Mouse (Mus musculus) liver, postnatal 0 days (tissue): ENCODE results near the gene Pcca. TPM values are rescaled to one million over a fixed set of nuclear protein-coding genes. Genes with fewer than 3 reads are reported as not detected.

Source experiments
- ATAC-seq: fragments of 200-750 bp; cut with Nextera tagmentation; 2 replicates; pipeline ENCODE4 v1.8.0; 2017; ENCODE audit warnings: mild to moderate bottlenecking, moderate library complexity
- DNase-seq: peaks from one replicate; pipeline ENCODE4 v3.0.0-alpha.2; 2016
- H3K27ac ChIP-seq: fragments of 300-500 bp; sonication (generic); 2 replicates; pipeline ENCODE4 v1.5.1; 2014; ENCODE audit warnings: antibody characterized with exemption, moderate library complexity, mild to moderate bottlenecking, low read depth
- H3K27me3 ChIP-seq: fragments of 300-500 bp; sonication (generic); 2 replicates; pipeline ENCODE4 v1.6.1; 2014; ENCODE audit warnings: low read length, control low read depth, mixed read lengths; ENCODE audit not compliant: insufficient read depth
- H3K36me3 ChIP-seq: fragments of 300-500 bp; sonication (generic); replicated peaks from 2 replicates; pipeline ENCODE4 v1.6.1; 2014; ENCODE audit warnings: mild to moderate bottlenecking, control low read depth, low read length, moderate library complexity, mixed read lengths; ENCODE audit not compliant: insufficient read depth
- H3K4me1 ChIP-seq: fragments of 300-500 bp; sonication (generic); 2 replicates; pipeline ENCODE4 v1.6.1; 2014; ENCODE audit warnings: antibody characterized with exemption, mild to moderate bottlenecking, control low read depth; ENCODE audit not compliant: insufficient read depth
- H3K4me2 ChIP-seq: fragments of 300-500 bp; sonication (generic); 2 replicates; pipeline ENCODE4 v1.6.1; 2014; ENCODE audit warnings: low read depth, mild to moderate bottlenecking, low read length, moderate library complexity, mixed read lengths
- H3K4me3 ChIP-seq: fragments of 300-500 bp; sonication (generic); 2 replicates; pipeline ENCODE4 v1.5.1; 2014; ENCODE audit warnings: low read depth, low read length
- H3K9ac ChIP-seq: fragments of 300-500 bp; sonication (generic); replicated peaks from 2 replicates; pipeline ENCODE4 v1.6.1; 2014; ENCODE audit warnings: mild to moderate bottlenecking, moderate library complexity
- H3K9me3 ChIP-seq: fragments of 300-500 bp; sonication (generic); 2 replicates; pipeline ENCODE4 v1.6.1; 2016; ENCODE audit warnings: mild to moderate bottlenecking, control low read depth, low read length, mixed read lengths
- CTCF ChIP-seq: sonication (generic); IDR thresholded peaks from 2 replicates; pipeline ENCODE4 v1.5.1; 2016; ENCODE audit warnings: antibody characterized with exemption, low read depth
- EP300 ChIP-seq: IDR thresholded peaks from 2 replicates; pipeline ENCODE4 v1.6.1; 2016; ENCODE audit warnings: antibody characterized with exemption, low read depth, mild to moderate bottlenecking
- WGBS: fragments of 180-500 bp; shearing (Covaris S2); extraction: QIAGEN DNeasy Blood & Tissue Kit; methylation state at CpG from one replicate; pipeline ENCODE4 v1.1.7; 2014; ENCODE audit not compliant: insufficient replicate concordance; 5-methylcytosine and 5-hydroxymethylcytosine counted together
- polyA plus RNA-seq: library from polyadenylated mRNA; unstranded; fragments of >200 nt; fragmentation: Nextera tagmentation; extraction: Ambion mirVana; gene quantifications from 2 replicates; pipeline ENCODE4 v1.2.1, GENCODE M21; 2015

The Pcca gene
- polyA plus RNA-seq, 1 experiment from 2014 or later = 31.3 TPM

DNA sequence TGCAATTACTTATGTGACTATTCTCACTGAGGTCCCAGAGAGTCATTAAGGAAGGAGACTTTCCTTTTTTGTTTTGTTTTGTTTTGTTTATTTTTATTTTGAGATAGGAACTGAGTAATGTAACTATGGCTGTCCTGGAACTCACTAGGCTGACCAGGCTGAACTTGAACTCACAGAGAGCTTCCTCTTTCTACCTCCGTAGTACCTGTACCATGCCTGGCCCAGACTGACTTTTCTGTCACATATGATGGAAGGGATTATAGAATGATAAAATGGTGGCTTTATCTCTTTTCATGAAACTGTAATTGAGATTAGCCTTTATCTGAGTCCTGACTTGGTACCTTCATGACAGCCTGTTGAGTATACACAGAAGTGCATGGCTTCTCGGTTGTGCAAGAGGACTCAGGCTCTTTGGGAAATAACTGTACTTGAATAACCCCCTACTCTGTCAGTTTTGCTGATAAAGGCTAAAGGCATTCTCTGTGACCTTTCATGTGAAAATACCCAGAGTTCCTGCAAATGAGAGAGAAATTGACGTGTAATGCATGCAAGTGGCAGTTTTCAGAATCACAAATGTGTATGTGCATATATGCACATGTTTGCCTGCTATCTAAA, 115.3 kb downstream of the Pcca start:
- Histone ChIP-seq H3K27ac (no peak overlapping the region), H3K36me3 (peaks cover 5% of the 10 kb centered on the region; the same call in 1 of the 2 replicates), H3K4me3 (no peak overlapping the region), H3K27me3 (no peaks in the 10 kb centered on the region), H3K4me1 (peaks cover 3% of the 10 kb centered on the region; the same call in 1 of the 2 replicates), H3K9me3 (no peaks in the 10 kb centered on the region), H3K9ac (no peak overlapping the region), H3K4me2 (no peak overlapping the region)
- WGBS = 55% methylated on average over 3 of the region's 3 CpGs
- DNase-seq (no peak), ATAC-seq (peak; percentile 33; the same call in 1 of the 2 replicates)
- TF ChIP-seq EP300 (no peak), CTCF (no peak)

DNA sequence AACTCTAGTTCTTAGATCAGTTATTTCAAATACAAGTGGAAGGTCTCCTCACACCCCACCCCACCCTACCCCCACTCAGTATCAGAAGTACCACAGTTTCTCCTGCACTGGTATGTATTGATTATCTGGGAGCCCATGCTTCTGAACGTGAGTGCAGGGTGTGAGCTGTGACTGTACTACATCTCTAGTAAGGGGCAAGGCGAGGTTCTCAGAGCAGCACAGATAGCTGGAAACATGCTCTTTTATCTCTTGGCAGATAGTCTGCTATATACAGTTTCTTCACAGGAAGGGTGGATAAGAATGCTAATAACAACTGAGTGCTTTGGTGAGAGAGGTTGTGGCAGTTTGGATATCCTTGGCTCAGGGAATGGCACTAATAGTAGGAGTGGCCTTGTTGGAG, 117.6 kb downstream of the Pcca start:
- Histone ChIP-seq H3K4me3 (no peak overlapping the region), H3K27ac (no peak overlapping the region), H3K36me3 (peaks cover 5% of the 10 kb centered on the region; the same call in 1 of the 2 replicates), H3K9me3 (no peaks in the 10 kb centered on the region), H3K4me1 (peaks cover 3% of the 10 kb centered on the region; the same call in 1 of the 2 replicates), H3K27me3 (no peaks in the 10 kb centered on the region), H3K4me2 (no peak overlapping the region), H3K9ac (no peak overlapping the region)
- TF ChIP-seq CTCF = no peak
- peak; percentile 61 for TF ChIP-seq EP300
- ATAC-seq (peak; percentile 86), DNase-seq (no peak)
- 45% methylated on average over 2 of the region's 2 CpGs for WGBS

DNA sequence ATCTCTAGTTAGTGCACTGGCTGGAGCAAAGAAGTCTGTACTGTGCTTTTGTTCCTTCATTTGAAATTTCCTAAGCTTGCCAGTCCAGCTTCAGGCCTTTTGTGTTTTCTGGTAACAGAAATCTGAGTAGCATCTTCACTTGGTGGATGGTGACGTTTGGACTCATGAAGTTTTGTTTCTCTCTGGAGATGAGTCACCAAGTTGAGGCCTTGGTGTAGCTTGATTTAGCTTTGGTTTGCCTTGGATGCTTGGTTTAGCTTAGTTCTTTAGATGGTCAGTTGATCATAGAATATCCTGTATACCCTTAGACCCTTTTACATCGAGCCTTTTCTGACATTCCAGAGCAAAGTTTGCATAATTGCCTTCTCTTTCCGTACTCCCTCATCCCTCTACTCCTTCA, 141.5 kb downstream of the Pcca start:
- H3K9me3 ChIP-seq = no peaks in the 10 kb centered on the region
- ATAC-seq = no peak

DNA sequence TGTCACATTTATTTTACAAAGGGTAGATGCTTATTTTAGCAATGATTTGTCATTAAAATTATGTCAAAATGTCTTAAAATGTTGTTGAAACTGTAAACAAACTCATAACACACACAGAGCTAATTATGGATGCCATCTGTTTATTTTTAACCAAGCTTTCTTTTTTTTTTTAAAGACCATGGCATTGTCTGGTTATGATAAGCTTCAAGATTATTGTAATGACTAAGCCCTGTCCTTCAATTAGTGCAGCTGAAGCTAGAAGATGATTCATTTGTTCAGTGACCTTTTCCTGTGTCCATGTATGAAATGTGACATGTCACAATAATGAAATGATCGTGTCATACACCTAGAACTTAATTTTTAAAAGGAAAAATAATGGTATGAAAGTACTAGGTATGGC, 149.5 kb downstream of the Pcca start:
- Histone ChIP-seq H3K4me2 (no peak overlapping the region), H3K27me3 (no peaks in the 10 kb centered on the region), H3K27ac (no peak overlapping the region), H3K9me3 (no peaks in the 10 kb centered on the region), H3K4me3 (no peak overlapping the region), H3K4me1 (no peaks in the 10 kb centered on the region), H3K36me3 (0 out of 2 replicates have a peak, but pooled peaks cover 2% of the 10 kb centered on the region), H3K9ac (no peak overlapping the region)
- no peak for TF ChIP-seq EP300
- no peak for TF ChIP-seq CTCF
- no peak for ATAC-seq
- DNase-seq = no peak
- WGBS = 70% methylated on average over 1 of the region's 1 CpGs

More for the DNA sequence above, 141.5 kb downstream of the Pcca start:
- no peak overlapping the region for H3K27ac ChIP-seq
- 76% methylated on average over 3 of the region's 3 CpGs for WGBS
- H3K9ac ChIP-seq = no peak overlapping the region
- no peak for DNase-seq
- no peaks in the 10 kb centered on the region for H3K4me1 ChIP-seq
- no peaks in the 10 kb centered on the region for H3K27me3 ChIP-seq
- 0 out of 2 replicates have a peak, but pooled peaks cover 2% of the 10 kb centered on the region for H3K36me3 ChIP-seq
- H3K4me3 ChIP-seq = no peak overlapping the region
- no peak overlapping the region for H3K4me2 ChIP-seq
- no peak for TF ChIP-seq CTCF
- no peak for TF ChIP-seq EP300

DNA sequence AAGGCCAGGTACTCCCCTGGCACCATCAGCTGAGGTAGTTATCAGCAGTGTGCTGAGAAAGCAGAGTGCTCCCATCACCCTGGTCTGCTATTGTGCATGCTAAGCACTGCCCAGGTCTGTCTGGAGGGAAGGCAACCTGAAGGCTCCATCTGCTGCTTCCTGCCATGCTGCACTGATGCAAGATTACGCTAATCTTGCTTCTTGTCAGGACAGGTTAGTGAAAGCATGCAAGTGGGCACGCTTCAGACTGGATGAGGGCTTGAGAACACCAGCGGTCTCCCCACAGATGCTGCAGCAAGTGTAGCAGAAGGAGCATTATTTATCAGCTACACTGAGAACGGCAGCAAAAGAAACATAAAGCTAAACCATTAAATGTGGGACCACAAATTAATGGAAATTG, 150.1 kb downstream of the Pcca start:
- ATAC-seq (no peak), DNase-seq (no peak)
- no peaks in the 10 kb centered on the region for H3K9me3 ChIP-seq
- TF ChIP-seq EP300 (no peak), CTCF (no peak)
- no peaks in the 10 kb centered on the region for H3K27me3 ChIP-seq
- WGBS = 82% methylated on average over 4 of the region's 4 CpGs
- H3K4me2 ChIP-seq = no peak overlapping the region
- H3K4me1 ChIP-seq = no peaks in the 10 kb centered on the region
- H3K36me3 ChIP-seq = 0 out of 2 replicates have a peak, but pooled peaks cover 2% of the 10 kb centered on the region
- H3K27ac ChIP-seq = no peak overlapping the region
- no peak overlapping the region for H3K4me3 ChIP-seq
- H3K9ac ChIP-seq = no peak overlapping the region

DNA sequence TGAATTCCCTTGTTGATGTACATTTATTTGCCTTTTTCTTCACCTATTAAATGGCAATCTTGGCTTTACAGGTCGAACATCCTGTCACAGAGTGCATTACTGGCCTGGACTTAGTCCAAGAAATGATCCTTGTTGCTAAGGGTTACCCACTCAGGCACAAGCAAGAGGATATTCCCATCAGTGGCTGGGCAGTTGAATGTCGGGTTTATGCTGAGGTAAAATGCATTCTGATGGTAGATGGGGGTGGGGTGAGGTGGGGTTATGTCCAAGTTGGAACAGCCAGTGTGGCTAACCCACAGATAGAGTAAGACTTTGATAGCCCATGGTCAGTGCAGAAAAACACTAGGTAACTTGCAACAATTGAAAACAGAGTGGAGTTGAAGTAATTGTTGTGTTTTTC, 150.7 kb downstream of the Pcca start:
- WGBS = 57% methylated on average over 2 of the region's 2 CpGs
- DNase-seq = no peak
- 0 out of 2 replicates have a peak, but pooled peaks cover 2% of the 10 kb centered on the region for H3K36me3 ChIP-seq
- H3K9ac ChIP-seq = no peak overlapping the region
- no peaks in the 10 kb centered on the region for H3K9me3 ChIP-seq
- H3K4me3 ChIP-seq = no peak overlapping the region
- no peak overlapping the region for H3K4me2 ChIP-seq
- H3K27ac ChIP-seq = no peak overlapping the region
- H3K4me1 ChIP-seq = no peaks in the 10 kb centered on the region
- no peak for TF ChIP-seq EP300
- no peak for TF ChIP-seq CTCF
- H3K27me3 ChIP-seq = no peaks in the 10 kb centered on the region
- ATAC-seq = no peak
